Mouse (Mus musculus): Measurements from ENCODE around the gene Zmynd8.

DNA sequence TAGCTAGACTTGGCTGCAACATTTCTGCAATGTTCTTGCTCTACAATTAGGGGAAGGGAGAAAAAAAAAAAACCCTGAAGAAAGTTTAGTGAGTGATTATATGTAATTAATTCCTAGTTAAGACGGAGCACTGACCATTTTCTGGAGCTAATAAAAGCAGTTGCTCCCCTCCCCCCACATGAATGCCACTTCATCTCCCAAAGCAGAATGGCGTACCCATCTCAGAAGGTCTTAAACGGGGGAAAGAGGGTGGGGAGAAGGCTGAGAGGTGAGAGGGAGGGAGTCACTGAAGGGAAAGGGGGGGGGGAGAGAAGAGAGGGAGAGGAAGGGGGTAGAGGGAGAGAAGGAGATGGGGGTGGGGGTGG is 17.6 kb downstream of the Zmynd8 start:
- TF ChIP-seq POLR2A (IDR thresholded peaks at IDR 0.05; ENCODE audit: control insufficient read depth, low read depth, low read length) (no peak), CTCF (IDR thresholded peaks at IDR 0.05; ENCODE audit: control insufficient read depth, insufficient read depth, insufficient replicate concordance, low read depth, low read length) (no peak)
